Comparison of ENCODE assay signal across 12 mouse cellular contexts in genomic region chr7:105734826-105735225, GRCm38 (mm10). TPM values are rescaled to one million over a fixed set of nuclear protein-coding genes. Genes with fewer than 3 reads are reported as not detected.
DNase-seq lines count a peak whose midpoint lies in the region; ATAC-seq and TF ChIP-seq lines count a peak whose summit lies in the region.
"Had no signal": no experiment of that assay in that cellular context is flagged by ENCODE, and none has a peak within 500 bp of the region (broad histone marks: within the 10 kb centered on the region; RNA-seq: fewer than 3 reads in every experiment).

No protein-coding gene starts in this region.

- 0 out of 2 replicates have a peak overlapping the region, but pooled peaks have one; percentile 95 for H3K9ac ChIP-seq in kidney, embryonic 15.5 days
- H3K9ac ChIP-seq in liver, embryonic 13.5 days: peak overlapping the region; percentile 95

- 86% methylated on average over 8 of the region's 8 CpGs for WGBS in kidney, embryonic 15.5 days
- 78% methylated on average over 8 of the region's 8 CpGs for WGBS in liver, embryonic 13.5 days (ENCODE audit: insufficient replicate concordance)

- intact Hi-C loops in gastrocnemius, adult 2 months (cut with DNase I): loop anchor here (5.0 to 10.0 kb wide), 2 partner anchors 93 to 180 kb away; partner anchors contain the start of genes Arfip2, Gm45799, Smpd1 and Timm10b

- H3K9me3 ChIP-seq in kidney, embryonic 15.5 days (replicated peaks): no peaks in the 10 kb centered on the region
- H3K9me3 ChIP-seq in G1E (replicated peaks): no peaks in the 10 kb centered on the region
- H3K9me3 ChIP-seq in liver, embryonic 13.5 days (replicated peaks): no peaks in the 10 kb centered on the region

- peaks cover 55% of the 10 kb centered on the region for H3K36me3 ChIP-seq in kidney, embryonic 15.5 days
- peaks cover 66% of the 10 kb centered on the region for H3K36me3 ChIP-seq in G1E (replicated peaks)
- H3K36me3 ChIP-seq in liver, embryonic 13.5 days: peaks cover 53% of the 10 kb centered on the region

- no peak for ATAC-seq in kidney, embryonic 15.5 days (replicated peaks; ENCODE audit: low FRiP score)
- ATAC-seq in G1E (ENCODE audit: extremely low read depth, insufficient number of reproducible peaks, low FRiP score, poor library complexity, severe bottlenecking): no peak
- no peak for ATAC-seq in liver, embryonic 13.5 days (ENCODE audit: low read depth)

- H3K4me1 ChIP-seq in kidney, embryonic 15.5 days: peaks cover 37% of the 10 kb centered on the region
- H3K4me1 ChIP-seq in G1E (ENCODE audit: insufficient read depth, low read depth, low read length): peaks cover 57% of the 10 kb centered on the region
- peaks cover 48% of the 10 kb centered on the region for H3K4me1 ChIP-seq in liver, embryonic 13.5 days (replicated peaks)

- peak overlapping the region; percentile 64 for H3K4me2 ChIP-seq in kidney, embryonic 15.5 days
- peak overlapping the region; percentile 95 for H3K4me2 ChIP-seq in liver, embryonic 13.5 days

- no peaks in the 10 kb centered on the region for H3K27me3 ChIP-seq in kidney, embryonic 15.5 days
- H3K27me3 ChIP-seq in G1E (ENCODE audit: insufficient read depth, low read length): no peaks in the 10 kb centered on the region
- H3K27me3 ChIP-seq in liver, embryonic 13.5 days: no peaks in the 10 kb centered on the region

- no peak overlapping the region for H3K4me3 ChIP-seq in gastrocnemius, adult 2 months
- H3K4me3 ChIP-seq in kidney, embryonic 15.5 days (replicated peaks): peak overlapping the region; percentile 89
- H3K4me3 ChIP-seq in G1E (ENCODE audit: low read depth, low read length): peak overlapping the region; percentile 3; the same call in 1 of the 2 replicates
- peak overlapping the region; percentile 89 for H3K4me3 ChIP-seq in liver, embryonic 13.5 days (replicated peaks)

- H3K27ac ChIP-seq in gastrocnemius, adult 2 months: peak overlapping the region; percentile 99
- no peak overlapping the region for H3K27ac ChIP-seq in kidney, embryonic 15.5 days
- H3K27ac ChIP-seq in liver, embryonic 13.5 days: peak overlapping the region; percentile 14; the same call in 1 of the 2 replicates

- no peak for DNase-seq in gastrocnemius, adult 2 months
- DNase-seq in gastrocnemius, adult 8-10 months (ENCODE audit: low spot score in 2 of 2): no peak
- DNase-seq in kidney, adult 18-20 months: no peak
- DNase-seq in G1E (ENCODE audit: low spot score): no peak
- no peak for DNase-seq in liver, embryonic 13.5 days
- DNase-seq in adrenal gland, postnatal 36 days: no peak
- DNase-seq in kidney, postnatal 4 days: no peak
- DNase-seq: B cell, adult 2 months; gastrocnemius, postnatal 25 days; left cerebral cortex, postnatal 4 days; retina, postnatal 1 day had no signal

- TF ChIP-seq CTCF in gastrocnemius, adult 2 months (IDR thresholded peaks at IDR 0.05): no peak
- no peak for TF ChIP-seq CTCF in G1E (IDR thresholded peaks at IDR 0.05; ENCODE audit: low read depth, low read length)

RNA-seq across cellular contexts. Expression of gene Ilk, which starts 1.6 kb away (rescaled TPM):
- 10 to 100 TPM; 41.8 to 49.1 TPM for total RNA-seq in gastrocnemius, adult 2 months (2021)
- 10 to 100 TPM; 35.7 to 41.8 (median 38.3) TPM for total RNA-seq in gastrocnemius, adult 8-10 months (2022)
- 331 and 360 TPM in 2 replicates for polyA plus RNA-seq in kidney, embryonic 15.5 days (2015; fragmentation: Nextera tagmentation; extraction: Ambion mirVana)
- 200 and 228 TPM in 2 replicates for total RNA-seq in G1E (2014; fragmentation: Nextera tagmentation)
- 89.3 and 99.4 TPM in 2 replicates for total RNA-seq in G1E (2017)
- polyA plus RNA-seq in G1E (2012): 19.8 and 21.1 TPM in 2 replicates
- 125 and 138 TPM in 2 replicates for polyA plus RNA-seq in liver, embryonic 13.5 days (2015; fragmentation: Nextera tagmentation; extraction: Ambion mirVana)
- 100 to 1,000 TPM; 145 to 159 TPM for total RNA-seq in adrenal gland, postnatal 36 days (2021)

RNA-seq across cellular contexts. Expression of gene Rrp8, which starts 2.4 kb away (rescaled TPM):
- 10 to 100 TPM; 12.2 to 12.3 TPM for total RNA-seq in gastrocnemius, adult 2 months (2021)
- total RNA-seq in gastrocnemius, adult 8-10 months (2022): 10 to 100 TPM; 10.5 to 15.6 (median 13.4) TPM
- polyA plus RNA-seq in kidney, embryonic 15.5 days (2015; fragmentation: Nextera tagmentation; extraction: Ambion mirVana): 44.8 and 49.6 TPM in 2 replicates
- total RNA-seq in G1E (2014; fragmentation: Nextera tagmentation) (51.5 and 69.0 TPM in 2 replicates), G1E (2017) (27.4 and 29.4 TPM in 2 replicates)
- 30.4 and 35.1 TPM in 2 replicates for polyA plus RNA-seq in G1E (2012)
- polyA plus RNA-seq in liver, embryonic 13.5 days (2015; fragmentation: Nextera tagmentation; extraction: Ambion mirVana): 25.2 and 27.4 TPM in 2 replicates
- 10 to 100 TPM; 17.9 to 22.5 TPM for total RNA-seq in adrenal gland, postnatal 36 days (2021)

RNA-seq across cellular contexts. Expression of gene Taf10, which starts 9.3 kb away (rescaled TPM):
- 100 to 1,000 TPM in 1 of 2 experiments, 10 to 100 TPM in 1; 78.6 to 100 TPM for total RNA-seq in gastrocnemius, adult 2 months (2021)
- total RNA-seq in gastrocnemius, adult 8-10 months (2022): 100 to 1,000 TPM in 1 of 4 experiments, 10 to 100 TPM in 3; 89.4 to 106 (median 97.8) TPM
- 127 and 136 TPM in 2 replicates for polyA plus RNA-seq in kidney, embryonic 15.5 days (2015; fragmentation: Nextera tagmentation; extraction: Ambion mirVana)
- total RNA-seq in G1E (2014; fragmentation: Nextera tagmentation) (353 and 389 TPM in 2 replicates), G1E (2017) (202 and 540 TPM in 2 replicates)
- 263 and 330 TPM in 2 replicates for polyA plus RNA-seq in G1E (2012)
- polyA plus RNA-seq in liver, embryonic 13.5 days (2015; fragmentation: Nextera tagmentation; extraction: Ambion mirVana): 130 and 158 TPM in 2 replicates
- total RNA-seq in adrenal gland, postnatal 36 days (2021): 100 to 1,000 TPM; 209 to 217 TPM

RNA-seq across cellular contexts. Expression of gene Tpp1, which starts 17.2 kb away (rescaled TPM):
- 10 to 100 TPM; 42.3 to 45.8 TPM for total RNA-seq in gastrocnemius, adult 2 months (2021)
- total RNA-seq in gastrocnemius, adult 8-10 months (2022): 10 to 100 TPM; 35.3 to 54.3 (median 47.8) TPM
- polyA plus RNA-seq in kidney, embryonic 15.5 days (2015; fragmentation: Nextera tagmentation; extraction: Ambion mirVana): 92.7 and 94.9 TPM in 2 replicates
- 157 and 173 TPM in 2 replicates for total RNA-seq in G1E (2014; fragmentation: Nextera tagmentation)
- total RNA-seq in G1E (2017): 67.3 and 72.9 TPM in 2 replicates
- polyA plus RNA-seq in G1E (2012): 48.8 and 49.0 TPM in 2 replicates
- 51.2 and 63.6 TPM in 2 replicates for polyA plus RNA-seq in liver, embryonic 13.5 days (2015; fragmentation: Nextera tagmentation; extraction: Ambion mirVana)
- 100 to 1,000 TPM in 1 of 2 experiments, 10 to 100 TPM in 1; 99.2 to 113 TPM for total RNA-seq in adrenal gland, postnatal 36 days (2021)

RNA-seq across cellular contexts. Expression of gene Dchs1, which starts 52.6 kb away (rescaled TPM):
- total RNA-seq in gastrocnemius, adult 2 months (2021): 1 to 10 TPM; 2.1 to 5.0 TPM
- 1 to 10 TPM; 1.4 to 2.1 (median 1.7) TPM for total RNA-seq in gastrocnemius, adult 8-10 months (2022)
- polyA plus RNA-seq in kidney, embryonic 15.5 days (2015; fragmentation: Nextera tagmentation; extraction: Ambion mirVana): 10.2 and 12.1 TPM in 2 replicates
- total RNA-seq in G1E (2014; fragmentation: Nextera tagmentation) (not detected in 2 replicates), G1E (2017) (0.05 and 0.06 TPM in 2 replicates)
- under 0.01 TPM in 1 of 2 replicates, not detected in the other for polyA plus RNA-seq in G1E (2012)
- polyA plus RNA-seq in liver, embryonic 13.5 days (2015; fragmentation: Nextera tagmentation; extraction: Ambion mirVana): 0.73 and 0.74 TPM in 2 replicates
- 1 to 10 TPM; 7.5 to 8.0 TPM for total RNA-seq in adrenal gland, postnatal 36 days (2021)
